Mouse (Mus musculus): Measurements from ENCODE around the gene Rarres2.

GRCm38 (mm10) chr6:48565693-48566310 lies 6.8 kb downstream of the Rarres2 start:
- TF ChIP-seq CTCF (IDR thresholded peaks at IDR 0.05; ENCODE audit: borderline replicate concordance, insufficient read depth, low read depth, low read length) (no peak), POLR2A (IDR thresholded peaks at IDR 0.05; ENCODE audit: borderline replicate concordance, insufficient read depth, low read length) (no peak)

Data from cerebellum, adult 2 months (tissue).